Mouse (Mus musculus) embryonic facial prominence, embryonic 14.5 days (tissue): Measurements from ENCODE around the gene Fam166a. TPM values are rescaled to one million over a fixed set of nuclear protein-coding genes. Genes with fewer than 3 reads are reported as not detected.

Experiments
- ATAC-seq: fragments of 200-750 bp; cut with Nextera tagmentation; 2 replicates; pipeline ENCODE4 v1.8.0; 2017; ENCODE audit warnings: low read depth, moderate number of reproducible peaks, moderate TSS enrichment
- DNase-seq: peaks from one replicate; pipeline ENCODE4 v3.0.0-alpha.2; 2015; ENCODE audit warnings: low spot score
- H3K27ac ChIP-seq: fragments of 300-500 bp; sonication (generic); replicated peaks from 2 replicates; pipeline ENCODE4 v1.5.1; 2014; ENCODE audit warnings: low read depth, mild to moderate bottlenecking, low read length, moderate library complexity
- H3K27me3 ChIP-seq: fragments of 300-500 bp; sonication (generic); replicated peaks from 2 replicates; pipeline ENCODE4 v1.6.1; 2014; ENCODE audit warnings: low read length; ENCODE audit not compliant: control insufficient read depth, insufficient read depth
- H3K36me3 ChIP-seq: fragments of 300-500 bp; sonication (generic); 2 replicates; pipeline ENCODE4 v1.6.1; 2014; ENCODE audit warnings: low read length, mixed read lengths; ENCODE audit not compliant: control insufficient read depth, insufficient read depth
- H3K4me1 ChIP-seq: fragments of 300-500 bp; sonication (generic); 2 replicates; pipeline ENCODE4 v1.6.1; 2014; ENCODE audit warnings: antibody characterized with exemption, low read length; ENCODE audit not compliant: control insufficient read depth, insufficient read depth
- H3K4me2 ChIP-seq: fragments of 300-500 bp; sonication (generic); 2 replicates; pipeline ENCODE4 v1.6.1; 2014; ENCODE audit warnings: low read depth, mild to moderate bottlenecking, low read length, moderate library complexity, mixed read lengths
- H3K4me3 ChIP-seq: fragments of 300-500 bp; sonication (generic); 2 replicates; pipeline ENCODE4 v1.5.1; 2014; ENCODE audit warnings: low read depth, mild to moderate bottlenecking, low read length
- H3K9ac ChIP-seq: fragments of 300-500 bp; sonication (generic); 2 replicates; pipeline ENCODE4 v1.6.1; 2014; ENCODE audit warnings: low read depth, mild to moderate bottlenecking, low read length, moderate library complexity, mixed read lengths
- H3K9me3 ChIP-seq: fragments of 300-500 bp; sonication (generic); 2 replicates; pipeline ENCODE4 v1.6.1; 2016; ENCODE audit warnings: low read length; ENCODE audit not compliant: control insufficient read depth
- WGBS: fragments of 180-500 bp; shearing (Covaris S2); extraction: QIAGEN DNeasy Blood & Tissue Kit; methylation state at CpG from one replicate; pipeline ENCODE4 v1.1.7; 2014; 5-methylcytosine and 5-hydroxymethylcytosine counted together
- polyA plus RNA-seq: library from polyadenylated mRNA; unstranded; fragments of >200 nt; fragmentation: Nextera tagmentation; extraction: Ambion mirVana; gene quantifications from 2 replicates; pipeline ENCODE4 v1.2.1, GENCODE M21; 2014

Gene Fam166a
- polyA plus RNA-seq, 1 experiment from 2014 or later, result not detected

DNA sequence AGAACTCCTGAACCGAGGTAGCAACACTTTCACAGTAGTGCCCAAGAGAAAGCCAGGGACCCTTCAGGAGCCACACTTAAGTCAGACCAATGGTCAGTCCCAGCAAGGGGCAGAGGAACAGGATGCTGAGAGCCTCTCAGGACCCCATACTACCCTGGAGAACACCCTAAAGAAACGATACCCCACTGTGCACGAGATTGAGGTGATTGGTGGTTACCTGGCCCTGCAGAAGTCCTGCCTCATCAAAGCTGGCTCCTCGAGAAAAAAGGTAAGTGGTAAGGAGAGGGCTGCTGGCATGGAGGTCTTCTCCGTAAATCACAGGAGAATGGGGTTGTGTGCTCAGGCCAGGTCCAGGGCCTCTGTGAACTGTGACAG, 45.7 kb downstream of the Fam166a start:
- H3K9ac ChIP-seq, result 0 out of 2 replicates have a peak overlapping the region, but pooled peaks have one; percentile 2
- H3K4me1 ChIP-seq, result peaks cover 21% of the 10 kb centered on the region
- H3K36me3 ChIP-seq, result peaks cover 9% of the 10 kb centered on the region; the same call in 1 of the 2 replicates
- peak overlapping the region; percentile 98; the same call in 1 of the 2 replicates for H3K4me2 ChIP-seq
- H3K9me3 ChIP-seq, result no peaks in the 10 kb centered on the region
- 68% methylated on average over 5 of the region's 5 CpGs for WGBS
- peaks cover 16% of the 10 kb centered on the region for H3K27me3 ChIP-seq
- no peak overlapping the region for H3K4me3 ChIP-seq
- ATAC-seq (no peak), DNase-seq (no peak)
- no peak overlapping the region for H3K27ac ChIP-seq

DNA sequence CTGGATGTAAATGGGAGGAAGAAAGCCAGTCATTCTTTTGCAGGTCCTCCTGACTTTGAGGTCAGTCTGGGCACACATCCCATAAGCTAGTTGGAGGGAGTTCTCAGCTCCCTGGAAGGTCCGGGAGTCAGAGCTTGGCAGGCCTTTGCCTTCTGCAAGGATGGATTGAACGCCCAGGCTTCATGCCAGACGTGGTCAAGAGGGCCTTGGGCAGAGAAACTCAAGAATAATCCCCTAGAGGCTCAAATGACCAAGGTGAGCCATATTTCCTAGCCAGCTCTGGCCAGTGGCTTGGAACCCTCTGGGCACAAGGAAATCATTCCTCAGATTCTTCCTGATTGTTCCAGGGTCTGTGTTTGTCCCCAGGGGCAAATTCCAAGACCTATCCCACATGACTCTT, 46.3 kb downstream of the Fam166a start:
- WGBS, result 56% methylated on average over 3 of the region's 3 CpGs
- no peak overlapping the region for H3K27ac ChIP-seq
- H3K4me1 ChIP-seq, result peaks cover 21% of the 10 kb centered on the region
- H3K4me2 ChIP-seq, result 0 out of 2 replicates have a peak overlapping the region, but pooled peaks have one; percentile 20
- H3K4me3 ChIP-seq, result no peak overlapping the region
- peaks cover 15% of the 10 kb centered on the region for H3K36me3 ChIP-seq
- H3K27me3 ChIP-seq, result peaks cover 16% of the 10 kb centered on the region
- DNase-seq, result no peak
- H3K9me3 ChIP-seq, result no peaks in the 10 kb centered on the region
- H3K9ac ChIP-seq, result no peak overlapping the region
- ATAC-seq, result no peak

DNA sequence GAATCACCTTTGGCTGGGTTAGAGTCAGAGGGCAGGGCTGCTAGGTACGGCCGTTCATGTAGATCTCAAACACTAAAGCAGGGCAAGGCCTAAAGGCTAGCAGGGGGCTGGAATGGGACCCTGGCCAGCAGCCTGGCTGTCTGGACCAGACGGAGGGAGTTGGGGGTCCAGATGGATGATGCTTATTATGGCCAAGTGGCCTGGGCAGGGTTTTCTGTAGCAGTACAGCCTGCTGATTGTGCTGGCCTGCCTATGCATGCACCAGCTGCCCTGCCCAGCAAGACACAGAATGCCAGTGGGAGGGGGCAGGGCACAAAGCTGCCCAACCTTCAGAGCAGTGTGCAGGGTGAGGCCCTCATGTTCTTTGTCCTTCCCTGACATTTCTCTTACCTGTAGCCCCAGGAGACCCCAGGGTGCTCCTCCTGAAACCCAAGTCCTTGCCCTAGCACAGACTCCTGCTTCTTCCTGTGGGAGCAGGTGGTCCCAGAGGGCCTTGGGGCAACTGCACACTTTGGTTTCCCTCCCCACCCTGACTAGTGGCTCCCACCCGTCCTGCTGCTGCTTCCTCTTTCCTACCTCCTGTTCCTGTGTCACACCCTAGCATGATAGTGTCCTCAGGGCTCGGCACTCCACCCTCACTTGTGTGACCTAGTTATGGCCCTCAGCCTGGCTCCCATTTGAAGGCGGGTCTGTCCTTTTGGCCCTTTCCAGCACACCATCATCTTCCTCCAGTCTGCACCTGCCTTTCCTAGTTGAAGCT, 47.5 kb downstream of the Fam166a start:
- WGBS, result 61% methylated on average over 6 of the region's 6 CpGs
- H3K4me3 ChIP-seq, result no peak overlapping the region
- ATAC-seq, result no peak

DNA sequence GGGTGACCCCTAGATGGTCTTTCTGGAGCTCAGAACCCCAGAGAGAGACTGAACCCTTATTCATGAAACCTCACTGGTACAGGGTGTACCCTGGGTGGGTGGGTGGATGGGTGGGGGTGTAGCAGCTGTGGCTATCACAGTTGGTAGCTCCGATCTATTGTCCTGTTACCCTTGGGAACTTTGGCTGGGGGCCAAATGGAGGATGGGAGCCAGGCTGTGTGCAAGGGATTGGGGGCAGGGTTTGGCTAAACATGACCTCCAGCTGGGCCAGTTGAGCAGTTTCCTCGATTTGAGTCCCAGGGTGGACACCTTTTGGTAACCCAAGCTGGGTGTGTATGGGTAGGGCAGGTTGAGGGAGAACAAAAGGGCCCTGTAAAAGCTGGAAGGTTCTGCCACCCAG, 48.2 kb downstream of the Fam166a start:
- peaks cover 16% of the 10 kb centered on the region for H3K27me3 ChIP-seq
- 56% methylated on average over 2 of the region's 2 CpGs for WGBS
- H3K9me3 ChIP-seq, result no peaks in the 10 kb centered on the region
- peaks cover 26% of the 10 kb centered on the region for H3K36me3 ChIP-seq
- no peak overlapping the region; the same call in 1 of the 2 replicates for H3K27ac ChIP-seq
- no peak for DNase-seq
- H3K9ac ChIP-seq, result peak overlapping the region; percentile 8; the same call in 1 of the 2 replicates
- no peak for ATAC-seq
- no peak overlapping the region for H3K4me3 ChIP-seq
- H3K4me1 ChIP-seq, result peaks cover 29% of the 10 kb centered on the region
- H3K4me2 ChIP-seq, result no peak overlapping the region

More for the DNA sequence above, 47.5 kb downstream of the Fam166a start:
- H3K4me2 ChIP-seq, result no peak overlapping the region; the same call in 1 of the 2 replicates
- H3K36me3 ChIP-seq, result peaks cover 26% of the 10 kb centered on the region
- no peak for DNase-seq
- H3K4me1 ChIP-seq, result peaks cover 24% of the 10 kb centered on the region
- peak overlapping the region; percentile 5; the same call in 1 of the 2 replicates for H3K9ac ChIP-seq
- H3K27ac ChIP-seq, result no peak overlapping the region; the same call in 1 of the 2 replicates
- no peaks in the 10 kb centered on the region for H3K9me3 ChIP-seq
- H3K27me3 ChIP-seq, result peaks cover 16% of the 10 kb centered on the region

DNA sequence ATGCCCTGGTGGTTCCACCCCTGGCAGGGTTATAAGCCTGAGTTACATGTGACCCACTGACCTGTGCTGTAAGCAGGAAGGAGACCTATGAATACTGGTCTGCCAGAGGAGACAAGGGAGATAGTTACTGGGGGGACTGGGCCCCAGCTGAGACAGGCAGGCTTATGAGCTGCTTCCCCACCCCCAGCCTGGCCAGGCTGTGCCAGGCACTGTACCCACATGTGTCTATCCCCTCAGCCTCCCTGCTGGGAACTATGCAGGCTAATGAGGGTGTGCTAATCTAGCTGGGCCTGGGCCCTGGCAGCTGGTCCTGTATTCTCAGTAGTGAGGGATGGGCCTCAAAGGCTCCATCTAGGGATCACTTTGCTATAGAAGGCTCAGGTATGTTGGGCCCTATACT, 48.7 kb downstream of the Fam166a start:
- Histone ChIP-seq H3K27me3 (peaks cover 16% of the 10 kb centered on the region), H3K4me2 (no peak overlapping the region), H3K4me3 (no peak overlapping the region), H3K9me3 (no peaks in the 10 kb centered on the region), H3K9ac (peak overlapping the region; percentile 8; the same call in 1 of the 2 replicates), H3K27ac (no peak overlapping the region), H3K4me1 (peaks cover 25% of the 10 kb centered on the region), H3K36me3 (peaks cover 26% of the 10 kb centered on the region)
- ATAC-seq (no peak), DNase-seq (no peak)

DNA sequence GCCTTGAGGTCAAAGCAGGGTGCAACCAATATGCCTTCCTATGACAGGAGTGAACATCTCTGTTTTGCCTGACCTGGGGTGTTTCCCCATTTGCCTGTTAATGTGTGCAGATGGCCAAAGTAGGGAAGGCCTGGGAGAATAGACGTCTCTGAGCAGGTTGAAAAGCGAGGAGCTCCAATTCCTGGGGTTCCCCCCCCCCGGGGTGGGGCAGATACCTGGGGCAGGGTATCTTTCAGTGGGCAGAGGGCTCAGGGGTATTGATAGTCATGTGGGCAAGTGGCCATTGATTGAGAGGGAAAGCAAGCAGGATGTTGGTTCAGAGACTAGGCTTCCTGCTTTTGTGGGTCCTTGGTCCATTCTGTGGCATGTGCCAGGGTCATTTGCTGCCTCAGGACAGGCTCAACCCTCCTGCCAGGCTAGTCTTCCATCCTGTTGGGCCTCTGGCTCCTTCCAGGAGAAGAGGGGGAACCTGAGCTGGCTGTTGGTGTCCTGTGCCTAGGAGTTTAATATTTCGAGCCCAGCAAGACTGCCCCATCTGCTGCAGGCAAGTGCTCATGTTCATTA, 49.3 kb downstream of the Fam166a start:
- Histone ChIP-seq H3K4me3 (no peak overlapping the region), H3K27me3 (peaks cover 14% of the 10 kb centered on the region), H3K9ac (no peak overlapping the region; the same call in 1 of the 2 replicates), H3K36me3 (peaks cover 26% of the 10 kb centered on the region), H3K9me3 (no peaks in the 10 kb centered on the region), H3K27ac (no peak overlapping the region), H3K4me1 (peaks cover 25% of the 10 kb centered on the region), H3K4me2 (no peak overlapping the region)
- 60% methylated on average over 4 of the region's 4 CpGs for WGBS
- ATAC-seq (no peak), DNase-seq (no peak)

Other genes with a start within 250 kb of the Fam166a start
- 134 and 137 TPM in 2 replicates for gene Mrpl41, start 243.6 kb upstream of the Fam166a start, polyA plus RNA-seq
- gene Pnpla7, start 242.7 kb upstream of the Fam166a start, polyA plus RNA-seq, result 8.9 and 9.1 TPM in 2 replicates
- gene Nsmf, start 164.4 kb upstream of the Fam166a start, polyA plus RNA-seq, result 55.5 and 56.2 TPM in 2 replicates
- gene Entpd8, start 138.4 kb upstream of the Fam166a start, polyA plus RNA-seq, result 0.22 TPM in 1 of 2 replicates, not detected in the other
- 0.38 and 0.71 TPM in 2 replicates for gene Noxa1, start 123.6 kb upstream of the Fam166a start, polyA plus RNA-seq
- 16.5 and 20.9 TPM in 2 replicates for gene Nrarp, start 38.0 kb upstream of the Fam166a start, polyA plus RNA-seq
- 7.5 and 7.8 TPM in 2 replicates for gene Tor4a, start 21.9 kb upstream of the Fam166a start, polyA plus RNA-seq
- gene Nelfb, start 7.3 kb upstream of the Fam166a start, polyA plus RNA-seq, result 76.8 and 94.4 TPM in 2 replicates
- not detected in 2 replicates for gene Stpg3, start 4.1 kb upstream of the Fam166a start, polyA plus RNA-seq
- 429 and 461 TPM in 2 replicates for gene Tubb4b, start 6.0 kb downstream of the Fam166a start, polyA plus RNA-seq
- gene Slc34a3, start 15.6 kb downstream of the Fam166a start, polyA plus RNA-seq, result not detected in 2 replicates
- gene Rnf224, start 18.0 kb downstream of the Fam166a start, polyA plus RNA-seq, result not detected in 2 replicates
- 11.8 and 16.3 TPM in 2 replicates for gene Rnf208, start 23.5 kb downstream of the Fam166a start, polyA plus RNA-seq
- 3.2 and 10.2 TPM in 2 replicates for gene Cysrt1, start 23.7 kb downstream of the Fam166a start, polyA plus RNA-seq
- gene AL732309.1, start 28.1 kb downstream of the Fam166a start, polyA plus RNA-seq, result 4.5 and 6.1 TPM in 2 replicates
- 16.1 and 16.6 TPM in 2 replicates for gene Tmem203, start 36.7 kb downstream of the Fam166a start, polyA plus RNA-seq
- gene Tprn, start 43.9 kb downstream of the Fam166a start, polyA plus RNA-seq, result 4.6 and 5.1 TPM in 2 replicates
- gene Ssna1, start 53.7 kb downstream of the Fam166a start, polyA plus RNA-seq, result 227 and 240 TPM in 2 replicates
- 104 and 113 TPM in 2 replicates for gene Anapc2, start 53.7 kb downstream of the Fam166a start, polyA plus RNA-seq
- gene Tmem210, start 69.4 kb downstream of the Fam166a start, polyA plus RNA-seq, result not detected in 2 replicates
- 2.3 and 5.1 TPM in 2 replicates for gene Lrrc26, start 71.2 kb downstream of the Fam166a start, polyA plus RNA-seq
- 1.7 and 1.8 TPM in 2 replicates for gene Grin1, start 100.4 kb downstream of the Fam166a start, polyA plus RNA-seq
- 74.7 and 75.0 TPM in 2 replicates for gene Man1b1, start 113.6 kb downstream of the Fam166a start, polyA plus RNA-seq
- gene Dpp7, start 137.6 kb downstream of the Fam166a start, polyA plus RNA-seq, result 19.7 and 23.8 TPM in 2 replicates
- gene Uap1l1, start 146.9 kb downstream of the Fam166a start, polyA plus RNA-seq, result 20.8 and 20.9 TPM in 2 replicates
- gene Sapcd2, start 153.6 kb downstream of the Fam166a start, polyA plus RNA-seq, result 21.4 and 29.3 TPM in 2 replicates
- 11.3 and 12.9 TPM in 2 replicates for gene Entpd2, start 177.1 kb downstream of the Fam166a start, polyA plus RNA-seq
- gene Npdc1, start 180.6 kb downstream of the Fam166a start, polyA plus RNA-seq, result 75.1 TPM in 2 replicates
- gene Fut7, start 204.5 kb downstream of the Fam166a start, polyA plus RNA-seq, result 0.10 and 0.11 TPM in 2 replicates
- 6.4 and 6.9 TPM in 2 replicates for gene Abca2, start 210.0 kb downstream of the Fam166a start, polyA plus RNA-seq
- 11.2 and 22.7 TPM in 2 replicates for gene Clic3, start 238.1 kb downstream of the Fam166a start, polyA plus RNA-seq
- 39.3 and 41.7 TPM in 2 replicates for gene Paxx, start 242.3 kb downstream of the Fam166a start, polyA plus RNA-seq